Mouse (Mus musculus) kidney, adult 2 months (tissue): Measurements from ENCODE around the gene 9430015G10Rik.

ENCODE experiments used
- CTCF ChIP-seq: fragments of 200-500 bp; conservative IDR thresholded peaks from 2 replicates; pipeline ENCODE4 v1.5.1; 2011; ENCODE audit warnings: low read depth, mild to moderate bottlenecking, control low read depth, low read length, moderate library complexity, mixed read lengths; ENCODE audit not compliant: insufficient read depth, insufficient read length
- POLR2A ChIP-seq: fragments of 200-500 bp; IDR thresholded peaks from one replicate; pipeline ENCODE4 v1.6.1; 2011; ENCODE audit warnings: low read depth, low read length, control low read depth

GRCm38 (mm10) chr4:156130940-156131339 is 21.2 kb downstream of the 9430015G10Rik start:
- TF ChIP-seq POLR2A (no peak), CTCF (no peak)
